Mouse (Mus musculus): ENCODE data around the gene Gpa33.

- TF ChIP-seq CTCF (IDR thresholded peaks at IDR 0.05; ENCODE audit: control insufficient read depth, insufficient read depth, low read length) (no peak), POLR2A (IDR thresholded peaks at IDR 0.05; ENCODE audit: borderline replicate concordance, control insufficient read depth, low read depth, low read length) (no peak)
These were observed 35.6 kb upstream of the Gpa33 start for GRCm38 (mm10) chr1:166094462-166094861.

All from bone marrow, adult 2 months (tissue).